9 mouse cellular contexts compared by ENCODE assay signal in genomic region chr5:120439887-120440670, GRCm38 (mm10). TPM values are rescaled to one million over a fixed set of nuclear protein-coding genes. Genes with fewer than 3 reads are reported as not detected.
A peak's percentile ranks its signal among the peaks of the same experiment; 100 is the strongest.
DNase-seq lines count a peak whose midpoint lies in the region; ATAC-seq lines count a peak whose summit lies in the region.
"Had no signal": no experiment of that assay in that cellular context is flagged by ENCODE, and none has a peak within 500 bp of the region (broad histone marks: within the 10 kb centered on the region; RNA-seq: fewer than 3 reads in every experiment).

No protein-coding gene starts in this region.

- H3K27me3 ChIP-seq in liver, embryonic 13.5 days, result peaks cover 89% of the 10 kb centered on the region

- 3% methylated on average over 61 of the region's 61 CpGs for WGBS in liver, embryonic 13.5 days (ENCODE audit: insufficient replicate concordance)

- peak; percentile 31 for DNase-seq in adrenal gland, adult 2 months
- DNase-seq in adrenal gland, adult 8-10 months, result no peak
- peak; percentile 49 for DNase-seq in testis, postnatal 10 days (ENCODE audit: low spot score)
- no peak for DNase-seq in testis, postnatal 14 days (ENCODE audit: low spot score)
- DNase-seq in liver, embryonic 13.5 days, result no peak
- DNase-seq in T-cell, adult 2 months (ENCODE audit: low spot score), result no peak
- no peak for DNase-seq in right cerebral cortex, postnatal 4 days

- ATAC-seq in liver, embryonic 13.5 days (ENCODE audit: low read depth), result no peak
- no peak for ATAC-seq in inflammation-experienced regulatory T-cells, adult 6 months

- H3K4me1 ChIP-seq in liver, embryonic 13.5 days (replicated peaks), result peaks cover 6% of the 10 kb centered on the region

- H3K4me3 ChIP-seq in liver, embryonic 13.5 days (replicated peaks), result peak overlapping the region; percentile 16

- no peak overlapping the region for H3K9ac ChIP-seq in liver, embryonic 13.5 days

- no peak overlapping the region for H3K27ac ChIP-seq in liver, embryonic 13.5 days

- H3K4me2 ChIP-seq in liver, embryonic 13.5 days, result peak overlapping the region; percentile 38

- no peaks in the 10 kb centered on the region for H3K36me3 ChIP-seq in liver, embryonic 13.5 days

- no peaks in the 10 kb centered on the region for H3K9me3 ChIP-seq in liver, embryonic 13.5 days (replicated peaks)

RNA-seq across cellular contexts. Expression of gene Lhx5, which starts 8.6 kb away (rescaled TPM):
- total RNA-seq in adrenal gland, adult 2 months (2021), result not detected
- not detected in 2 replicates for polyA plus RNA-seq in adrenal gland, adult 2 months (2012; rRNA removed)
- not detected for total RNA-seq in adrenal gland, adult 8-10 months (2022)
- not detected in 2 replicates for polyA plus RNA-seq in liver, embryonic 13.5 days (2015; fragmentation: Nextera tagmentation; extraction: Ambion mirVana)
- polyA plus RNA-seq in inflammation-experienced regulatory T-cells, adult 6 months (2017; shearing (Covaris generic)), result not detected
- total RNA-seq: layer of hippocampus, adult 18-20 months had no signal

RNA-seq across cellular contexts. Expression of gene Sdsl, which starts 32.5 kb away (rescaled TPM):
- 10 to 100 TPM; 46.3 to 71.9 TPM for total RNA-seq in adrenal gland, adult 2 months (2021)
- 114 and 115 TPM in 2 replicates for polyA plus RNA-seq in adrenal gland, adult 2 months (2012; rRNA removed)
- total RNA-seq in adrenal gland, adult 8-10 months (2022), result 100 to 1,000 TPM in 3 of 4 experiments, 10 to 100 TPM in 1; 96.5 to 107 (median 105) TPM
- polyA plus RNA-seq in liver, embryonic 13.5 days (2015; fragmentation: Nextera tagmentation; extraction: Ambion mirVana), result 0.82 and 1.0 TPM in 2 replicates
- not detected for polyA plus RNA-seq in inflammation-experienced regulatory T-cells, adult 6 months (2017; shearing (Covaris generic))

RNA-seq across cellular contexts. Expression of gene Sds, which starts 36.2 kb away (rescaled TPM):
- total RNA-seq in adrenal gland, adult 2 months (2021), result under 1 TPM in 1 of 2 experiments, not detected in 1; 0.55 TPM
- polyA plus RNA-seq in adrenal gland, adult 2 months (2012; rRNA removed), result 1.2 TPM in 1 of 2 replicates, not detected in the other
- total RNA-seq in adrenal gland, adult 8-10 months (2022), result under 1 TPM in 1 of 4 experiments, not detected in 3; 0.35 TPM
- polyA plus RNA-seq in liver, embryonic 13.5 days (2015; fragmentation: Nextera tagmentation; extraction: Ambion mirVana), result not detected in 2 replicates
- not detected for polyA plus RNA-seq in inflammation-experienced regulatory T-cells, adult 6 months (2017; shearing (Covaris generic))

Comparison
In these comparisons a context has a peak if more than half of its experiments do, and no peak if none do; other contexts are left out.
1. DNase-seq: peak in adrenal gland, adult 2 months (single experiment) and testis, postnatal 10 days (single experiment); none in adrenal gland, adult 8-10 months (single experiment), testis, postnatal 14 days (single experiment), liver, embryonic 13.5 days (single experiment), T-cell, adult 2 months (single experiment) and right cerebral cortex, postnatal 4 days (single experiment).
2. RNA of gene Sdsl, which starts 32.5 kb away (polyA plus RNA-seq): 114 to 115 TPM in adrenal gland, adult 2 months; 0.82 to 1.0 TPM in liver, embryonic 13.5 days and not detected in inflammation-experienced regulatory T-cells, adult 6 months; every median in the first group is over 10 times any median in the second.